Mouse (Mus musculus) neutrophil, adult 5-6 weeks (primary cell): ENCODE data around the gene Fgf10. TPM values are rescaled to one million over a fixed set of nuclear protein-coding genes. Genes with fewer than 3 reads are reported as not detected.

Source experiments
- ATAC-seq: fragments of 151-379, 151-347 bp; 2 replicates; pipeline ENCODE4 v1.8.0; 2017; ENCODE audit warnings: mild to moderate bottlenecking, moderate TSS enrichment; ENCODE audit not compliant: insufficient number of reproducible peaks, poor library complexity, low FRiP score, severe bottlenecking; ENCODE audit errors: extremely low read depth
- total RNA-seq: library from RNA; stranded (forward); fragments of 200-1000 nt; gene quantifications from 2 replicates; pipeline ENCODE4 v1.2.3, GENCODE M21; 2017

Gene Fgf10
- total RNA-seq, 1 experiment from 2014 or later = not detected

GRCm38 (mm10) chr13:118819785-118820184 is 150.2 kb downstream of the Fgf10 start:
- no peak for ATAC-seq

DNA sequence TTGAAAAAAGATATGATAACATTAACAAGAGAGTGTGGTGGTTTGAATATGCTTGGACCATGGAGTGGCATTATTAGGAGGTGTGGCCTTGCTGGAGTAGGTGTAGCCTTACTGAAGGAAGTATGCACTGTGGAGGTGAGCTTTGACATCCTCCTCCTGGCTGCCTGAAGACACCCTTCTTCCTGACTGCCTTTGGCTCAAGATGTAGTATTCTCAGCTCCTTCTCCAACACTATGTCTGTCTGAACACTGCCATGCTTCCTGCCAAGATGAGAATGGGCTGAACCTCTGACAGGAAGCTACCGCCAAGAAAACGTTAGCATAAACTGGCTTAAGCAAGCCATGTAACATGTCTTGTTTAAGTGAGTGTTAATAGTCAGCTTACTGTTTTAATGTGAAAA is 153.5 kb downstream of the Fgf10 start:
- no peak for ATAC-seq

DNA sequence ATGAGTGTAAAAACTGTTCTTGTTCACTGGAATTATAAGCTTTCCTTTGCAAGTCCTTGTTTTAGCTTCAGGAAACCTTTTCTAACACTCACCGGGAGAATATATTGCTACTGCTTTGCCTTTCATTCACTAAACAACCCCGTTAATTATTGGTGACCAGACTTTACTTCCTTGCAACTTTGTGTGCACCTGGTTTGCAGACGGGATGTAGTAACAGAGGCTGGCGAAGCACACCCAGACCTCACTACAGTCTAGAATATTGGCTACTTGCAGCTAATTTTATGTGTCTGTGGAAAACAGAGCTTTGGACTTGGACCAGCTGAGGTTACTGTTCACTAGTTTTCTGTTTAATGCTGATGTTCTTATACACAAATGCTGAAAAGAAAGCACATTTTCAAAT is 155.5 kb downstream of the Fgf10 start:
- no peak for ATAC-seq

GRCm38 (mm10) chr13:118828604-118829381 is 159.2 kb downstream of the Fgf10 start:
- ATAC-seq = no peak

- ATAC-seq = no peak
Observed at GRCm38 (mm10) chr13:118834021-118834420, 164.4 kb downstream of the Fgf10 start.

- no peak for ATAC-seq
Observed at GRCm38 (mm10) chr13:118835078-118835477, 165.5 kb downstream of the Fgf10 start.
